ENCODE assay signal across 8 mouse cellular contexts in genomic region chr4:123571869-123572268, GRCm38 (mm10).
DNase-seq lines count a peak whose midpoint lies in the region; ATAC-seq and TF ChIP-seq lines count a peak whose summit lies in the region.

No protein-coding gene starts in this region.

- no peaks in the 10 kb centered on the region for H3K27me3 ChIP-seq in heart, embryonic 10.5 days (ENCODE audit: insufficient read depth, poor library complexity, severe bottlenecking)
- no peaks in the 10 kb centered on the region for H3K27me3 ChIP-seq in limb, embryonic 10.5 days (ENCODE audit: low read depth, poor library complexity, severe bottlenecking)
- no peaks in the 10 kb centered on the region for H3K27me3 ChIP-seq in midbrain, embryonic 12.5 days

- TF ChIP-seq POLR2A in bone marrow macrophage, adult 2 months (IDR thresholded peaks at IDR 0.05; ENCODE audit: borderline replicate concordance, low read depth, low read length), result no peak

- no peak overlapping the region for H3K4me2 ChIP-seq in midbrain, embryonic 12.5 days (replicated peaks)

- H3K9ac ChIP-seq in midbrain, embryonic 12.5 days (replicated peaks), result no peak overlapping the region

- peak overlapping the region; percentile 56 for H3K4me3 ChIP-seq in bone marrow macrophage, adult 2 months (ENCODE audit: insufficient read depth, low read length)
- peak overlapping the region; percentile 59 for H3K4me3 ChIP-seq in heart, embryonic 10.5 days
- H3K4me3 ChIP-seq in limb, embryonic 10.5 days, result no peak overlapping the region
- H3K4me3 ChIP-seq in midbrain, embryonic 12.5 days, result no peak overlapping the region

- H3K36me3 ChIP-seq in heart, embryonic 10.5 days, result no peaks in the 10 kb centered on the region
- H3K36me3 ChIP-seq in limb, embryonic 10.5 days, result no peaks in the 10 kb centered on the region
- H3K36me3 ChIP-seq in midbrain, embryonic 12.5 days, result no peaks in the 10 kb centered on the region

- 3% methylated on average over 7 of the region's 7 CpGs for WGBS in heart, embryonic 10.5 days
- 5% methylated on average over 7 of the region's 7 CpGs for WGBS in limb, embryonic 10.5 days
- WGBS in midbrain, embryonic 12.5 days, result 2% methylated on average over 5 of the region's 7 CpGs

- no peak for TF ChIP-seq CTCF in bone marrow macrophage, adult 2 months (IDR thresholded peaks at IDR 0.05; ENCODE audit: low read depth, low read length)

- peak; percentile 38; the same call in 1 of the 2 replicates for ATAC-seq in midbrain, embryonic 12.5 days (ENCODE audit: low FRiP score, low read depth)

- H3K9me3 ChIP-seq in heart, embryonic 10.5 days, result no peaks in the 10 kb centered on the region
- H3K9me3 ChIP-seq in limb, embryonic 10.5 days (replicated peaks), result no peaks in the 10 kb centered on the region
- H3K9me3 ChIP-seq in midbrain, embryonic 12.5 days, result no peaks in the 10 kb centered on the region

- H3K4me1 ChIP-seq in bone marrow macrophage, adult 2 months (ENCODE audit: control insufficient read depth, insufficient read depth, low read length), result peaks cover 30% of the 10 kb centered on the region
- peaks cover 53% of the 10 kb centered on the region for H3K4me1 ChIP-seq in heart, embryonic 10.5 days
- H3K4me1 ChIP-seq in limb, embryonic 10.5 days, result peaks cover 19% of the 10 kb centered on the region
- H3K4me1 ChIP-seq in midbrain, embryonic 12.5 days, result peaks cover 33% of the 10 kb centered on the region

- peak overlapping the region; percentile 80 for H3K27ac ChIP-seq in bone marrow macrophage, adult 2 months (ENCODE audit: insufficient read depth, low read depth, low read length)
- peak overlapping the region; percentile 94 for H3K27ac ChIP-seq in heart, embryonic 10.5 days
- H3K27ac ChIP-seq in limb, embryonic 10.5 days, result peak overlapping the region; percentile 47; the same call in 1 of the 2 replicates
- H3K27ac ChIP-seq in midbrain, embryonic 12.5 days (replicated peaks), result 0 out of 2 replicates have a peak overlapping the region, but pooled peaks have one; percentile 25

- peak; percentile 62 for DNase-seq in gastrocnemius, postnatal 25 days
- no peak for DNase-seq in gastrocnemius, postnatal 10 days
- no peak for DNase-seq in heart, embryonic 10.5 days (ENCODE audit: low spot score)
- no peak for DNase-seq in limb, embryonic 10.5 days (ENCODE audit: low spot score)
- DNase-seq in thymus, postnatal 14 days, result peak; percentile 60
- no peak for DNase-seq in cerebellum, postnatal 14 days

Comparison
In these comparisons a context has a peak if more than half of its experiments do, and no peak if none do; other contexts are left out.
1. DNase-seq: peak in gastrocnemius, postnatal 25 days (single experiment) and thymus, postnatal 14 days (single experiment); none in gastrocnemius, postnatal 10 days (single experiment), heart, embryonic 10.5 days (single experiment), limb, embryonic 10.5 days (single experiment) and cerebellum, postnatal 14 days (0 of 2).
2. H3K27ac ChIP-seq: peak in every context shown above with its lines; median percentile 94 in heart, embryonic 10.5 days; 80 in bone marrow macrophage, adult 2 months; 47 in limb, embryonic 10.5 days; 25 in midbrain, embryonic 12.5 days.
3. H3K4me3 ChIP-seq: peak in bone marrow macrophage, adult 2 months (single experiment) and heart, embryonic 10.5 days (single experiment); none in limb, embryonic 10.5 days (single experiment) and midbrain, embryonic 12.5 days (single experiment).